Mouse (Mus musculus) lung, adult 2 months (tissue): ENCODE data around the gene Kif16b. TPM values are rescaled to one million over a fixed set of nuclear protein-coding genes. Genes with fewer than 3 reads are reported as not detected.

ENCODE experiments used
- DNase-seq: peaks from one replicate; pipeline ENCODE4 v3.0.0; 2022
- H3K4me1 ChIP-seq: fragments of 200-500 bp; 2 replicates; pipeline ENCODE4 v1.6.1; 2011; ENCODE audit warnings: low read length; ENCODE audit not compliant: control insufficient read depth, insufficient read depth
- H3K4me3 ChIP-seq: fragments of 200-500 bp; replicated peaks from 2 replicates; pipeline ENCODE3; 2011; ENCODE audit warnings: low read depth, mild to moderate bottlenecking, control low read depth, low read length; ENCODE audit errors: extremely low read depth
- CTCF ChIP-seq: fragments of 200-500 bp; IDR thresholded peaks from 2 replicates; pipeline ENCODE4 v1.5.1; 2011; ENCODE audit warnings: mild to moderate bottlenecking, low read length, control low read depth; ENCODE audit not compliant: insufficient read depth
- POLR2A ChIP-seq: fragments of 200-500 bp; IDR thresholded peaks from 2 replicates; pipeline ENCODE4 v1.6.1; 2011; ENCODE audit warnings: low read depth, mild to moderate bottlenecking, control low read depth, low read length, borderline replicate concordance; ENCODE audit errors: extremely low read depth
- whole genome bisulfite sequencing: fragments of 180-500 bp; shearing (Covaris S2); methylation state at CpG from one replicate; pipeline ENCODE4 v1.1.7; 2018; 5-methylcytosine and 5-hydroxymethylcytosine counted together
- polyA plus RNA-seq: library from polyadenylated mRNA; depleted of rRNA; stranded (reverse); fragments of >200 nt; gene quantifications from 2 replicates; pipeline ENCODE4 v1.2.3, GENCODE M21; 2012

The Kif16b gene
- polyA plus RNA-seq, 1 experiment, result 13.3 TPM

DNA sequence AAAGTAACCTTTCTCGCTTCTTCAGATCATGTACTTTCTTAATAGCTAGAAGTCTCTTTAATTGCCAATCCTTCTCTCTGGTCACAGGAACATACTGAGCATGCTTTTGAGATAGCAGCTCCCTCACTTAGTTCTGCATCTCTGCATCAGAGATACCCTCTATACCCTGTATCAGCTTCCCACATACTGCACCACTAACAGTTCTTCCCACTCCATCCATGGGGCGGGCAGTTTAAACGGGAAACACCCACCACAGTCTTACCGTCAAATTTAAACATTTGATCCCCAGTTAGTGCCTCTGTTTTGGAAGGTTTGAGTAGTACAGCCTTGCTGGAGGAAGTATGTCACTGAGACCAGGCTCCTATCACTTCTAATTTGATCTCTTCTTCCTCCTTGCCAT lies 142.1 kb downstream of the Kif16b start:
- no peak overlapping the region for H3K4me3 ChIP-seq
- WGBS, result 90% methylated on average over 4 of the region's 4 CpGs
- TF ChIP-seq POLR2A (no peak), CTCF (no peak)
- no peak for DNase-seq
- H3K4me1 ChIP-seq, result no peaks in the 10 kb centered on the region

DNA sequence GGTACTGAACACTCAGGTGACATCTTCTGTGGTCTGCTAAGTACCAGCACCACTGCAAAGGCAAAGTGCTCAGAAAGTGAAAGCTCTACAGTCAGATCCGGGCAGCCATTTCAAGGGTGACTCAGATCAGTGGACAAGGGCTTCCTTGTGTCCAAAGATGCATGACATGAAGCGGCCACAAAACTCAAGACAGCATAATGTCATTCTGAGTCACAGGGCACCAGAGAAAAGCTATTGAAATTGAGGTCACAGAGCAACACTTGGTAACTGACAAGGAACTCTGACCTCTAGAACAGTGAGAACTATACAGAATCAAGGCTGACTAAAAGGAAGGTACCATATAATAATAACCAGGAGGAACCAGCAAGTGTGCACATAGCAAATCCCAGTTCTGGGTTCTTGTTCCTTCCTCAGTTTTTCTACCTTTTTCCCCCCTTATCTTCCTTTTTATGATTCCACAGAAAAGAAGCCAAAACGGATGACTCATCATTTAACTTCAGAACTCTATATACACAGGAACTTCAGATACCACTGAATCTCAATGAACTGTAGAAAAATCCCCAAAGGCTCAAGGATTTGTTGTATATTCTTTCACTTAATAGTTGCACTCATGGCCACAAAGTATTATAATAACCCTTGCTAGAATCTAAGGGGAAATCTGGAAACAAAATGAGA lies 143.1 kb downstream of the Kif16b start:
- no peak overlapping the region for H3K4me3 ChIP-seq
- no peak for TF ChIP-seq POLR2A
- TF ChIP-seq CTCF, result no peak
- DNase-seq, result no peak
- no peaks in the 10 kb centered on the region for H3K4me1 ChIP-seq
- 82% methylated on average over 3 of the region's 3 CpGs for WGBS

DNA sequence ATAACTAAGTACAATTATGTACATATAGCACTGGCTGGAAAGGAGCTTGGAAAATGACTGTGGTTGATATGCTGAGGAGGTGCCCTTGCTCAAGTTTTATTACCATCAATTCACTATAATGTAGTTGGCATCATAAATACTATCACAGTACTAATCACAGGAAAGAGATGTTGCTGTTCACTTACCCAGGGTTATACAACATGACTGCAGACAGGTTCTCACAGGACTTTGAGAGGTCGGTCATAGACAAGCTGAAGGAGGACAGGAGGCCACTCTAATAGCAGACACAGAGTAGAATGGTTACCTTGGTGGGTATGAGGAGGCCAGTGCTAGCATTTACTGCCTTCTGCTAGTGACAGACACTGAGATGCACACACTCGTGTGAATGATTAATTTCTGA lies 162.0 kb downstream of the Kif16b start:
- no peak for DNase-seq
- WGBS, result 85% methylated on average over 2 of the region's 2 CpGs
- no peak for TF ChIP-seq CTCF
- no peak for TF ChIP-seq POLR2A
- Histone ChIP-seq H3K4me3 (no peak overlapping the region), H3K4me1 (no peaks in the 10 kb centered on the region)

DNA sequence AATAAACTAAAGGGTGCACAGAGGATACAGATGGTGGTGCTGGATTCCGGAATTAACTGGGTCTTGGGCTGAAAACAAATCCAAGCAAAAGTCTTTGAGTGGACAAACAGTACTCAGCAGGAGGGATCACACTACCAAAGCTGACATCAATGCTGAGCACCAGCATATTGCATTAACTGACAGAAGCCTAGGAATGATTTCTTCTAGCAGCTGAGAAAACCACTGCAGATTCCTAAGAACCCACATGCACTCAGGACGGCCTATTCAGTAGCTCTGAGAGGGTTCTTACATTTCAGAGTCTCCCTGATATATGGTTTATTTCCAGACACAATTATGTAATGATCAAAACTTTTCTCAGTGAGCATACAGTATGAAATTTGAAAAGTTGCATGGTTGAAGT lies 162.8 kb downstream of the Kif16b start:
- TF ChIP-seq POLR2A, result no peak
- no peak for TF ChIP-seq CTCF
- DNase-seq, result no peak
- Histone ChIP-seq H3K4me1 (no peaks in the 10 kb centered on the region), H3K4me3 (no peak overlapping the region)
- 84% methylated on average over 2 of the region's 2 CpGs for WGBS

DNA sequence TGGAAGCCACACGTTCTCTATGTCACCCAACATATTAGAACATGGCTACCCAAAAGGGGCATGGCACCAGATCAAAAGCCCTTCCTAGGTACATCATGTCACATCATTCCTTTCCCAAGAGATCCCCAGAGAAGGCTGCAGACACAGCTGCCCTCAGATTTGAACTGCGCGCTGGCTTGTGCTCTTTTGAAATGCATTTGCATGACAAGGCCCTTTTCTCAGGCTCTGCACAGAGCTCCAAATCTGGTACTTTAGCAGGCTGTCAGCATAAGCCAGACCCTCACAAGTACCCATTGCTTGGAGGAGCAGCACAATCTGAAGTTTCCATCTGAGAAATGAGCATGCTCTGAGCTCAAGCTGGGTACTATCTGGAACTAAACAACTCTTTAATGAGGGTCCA lies 165.6 kb downstream of the Kif16b start:
- TF ChIP-seq CTCF, result no peak
- TF ChIP-seq POLR2A, result no peak
- WGBS, result 94% methylated on average over 3 of the region's 3 CpGs
- H3K4me1 ChIP-seq, result no peaks in the 10 kb centered on the region
- DNase-seq, result no peak
- no peak overlapping the region for H3K4me3 ChIP-seq

DNA sequence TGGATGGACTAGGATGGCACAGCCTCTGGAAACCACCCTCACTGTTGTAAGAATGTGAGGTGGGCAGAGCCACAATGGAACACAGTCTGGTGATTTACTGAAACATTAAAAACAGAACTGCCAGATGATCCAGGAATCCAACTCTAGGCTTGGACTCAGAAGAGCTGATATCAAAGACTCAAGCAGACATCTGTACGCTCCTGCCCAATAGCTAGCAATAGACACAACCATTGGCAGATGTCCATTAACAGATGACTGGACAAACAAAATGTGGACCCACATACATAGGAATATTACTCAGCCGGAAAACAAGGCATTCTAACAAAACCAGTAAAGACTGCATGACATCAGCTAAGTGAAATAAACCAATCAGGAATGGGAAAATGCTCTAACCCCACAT lies 167.3 kb downstream of the Kif16b start:
- TF ChIP-seq POLR2A (no peak), CTCF (no peak)
- 89% methylated on average over 2 of the region's 2 CpGs for WGBS
- H3K4me1 ChIP-seq, result no peaks in the 10 kb centered on the region
- no peak for DNase-seq
- H3K4me3 ChIP-seq, result no peak overlapping the region

DNA sequence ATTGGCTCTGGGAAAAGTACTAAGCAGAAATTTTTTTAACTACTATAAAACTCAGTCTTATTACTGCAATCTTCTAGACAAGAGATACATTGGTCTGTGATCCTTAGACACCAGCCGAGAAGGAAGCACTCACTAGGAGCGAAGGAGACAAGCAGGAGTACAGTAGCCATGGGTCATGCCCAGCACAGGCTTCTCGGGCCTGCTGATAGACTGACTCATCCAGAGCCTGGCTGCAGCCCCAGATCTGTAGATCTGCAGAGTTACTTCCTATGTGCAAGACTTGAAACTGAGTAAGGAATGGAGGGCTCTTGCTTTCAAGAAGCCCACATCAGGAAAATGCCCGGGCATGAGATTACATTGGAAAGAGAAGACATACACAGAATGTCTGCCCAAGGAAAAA lies 169.0 kb downstream of the Kif16b start:
- no peak for DNase-seq
- Histone ChIP-seq H3K4me3 (no peak overlapping the region), H3K4me1 (no peaks in the 10 kb centered on the region)
- no peak for TF ChIP-seq CTCF
- TF ChIP-seq POLR2A, result no peak
- WGBS, result 70% methylated on average over 4 of the region's 4 CpGs

DNA sequence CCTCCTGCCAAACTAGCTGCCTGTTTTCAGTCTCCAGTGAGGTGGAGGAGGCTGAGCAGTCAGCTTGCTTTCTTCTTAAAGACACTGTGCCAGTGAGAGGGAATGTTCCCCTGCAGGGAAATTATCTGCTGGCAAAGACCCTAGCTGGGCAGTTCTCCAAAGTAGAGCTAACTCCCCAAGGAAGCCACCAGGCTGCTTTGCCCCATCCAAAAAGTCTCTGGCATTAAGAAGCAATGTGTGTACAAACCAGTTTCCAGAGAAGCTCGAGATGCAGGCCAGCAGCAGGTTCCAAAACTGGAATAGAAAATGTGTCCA lies 169.6 kb downstream of the Kif16b start:
- no peak overlapping the region for H3K4me3 ChIP-seq
- WGBS, result 40% methylated on average over 1 of the region's 1 CpGs
- no peaks in the 10 kb centered on the region for H3K4me1 ChIP-seq
- no peak for DNase-seq
- TF ChIP-seq POLR2A (no peak), CTCF (no peak)

DNA sequence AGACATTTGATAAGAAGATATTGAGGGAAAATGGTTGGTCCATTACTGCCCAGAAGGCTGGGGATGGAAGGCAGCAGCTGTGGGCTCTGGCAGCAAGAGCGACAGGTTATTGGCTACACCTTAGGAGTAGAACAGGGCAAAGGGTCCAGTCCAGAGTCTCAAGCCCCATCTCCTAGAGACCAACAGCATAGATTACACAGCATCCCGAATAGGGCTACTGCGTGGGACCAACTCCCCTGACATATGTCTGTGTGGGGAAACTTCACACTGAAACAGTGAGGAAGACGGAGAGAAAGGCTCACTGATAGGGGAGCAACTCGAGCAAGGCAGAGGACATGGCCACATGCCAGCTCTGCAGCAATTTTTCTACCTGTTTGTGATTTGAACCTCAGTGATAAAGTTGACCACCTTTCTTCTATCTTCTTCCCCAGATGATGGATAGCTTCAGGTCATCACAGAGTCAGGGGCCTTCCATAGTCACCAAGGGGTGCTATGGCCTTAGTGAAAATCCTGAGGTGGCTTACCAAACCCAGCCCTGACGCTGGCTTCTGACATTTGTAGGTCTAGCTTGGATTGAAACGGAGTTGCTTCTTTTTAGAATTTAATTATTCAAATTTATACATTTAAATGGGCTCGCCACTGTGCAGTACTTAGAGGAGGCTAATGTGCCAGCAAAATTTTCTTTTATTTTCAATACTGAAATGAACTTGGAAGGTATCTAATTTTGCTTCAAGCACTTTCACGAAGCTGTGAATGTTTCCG lies 170.1 kb downstream of the Kif16b start:
- no peak for TF ChIP-seq CTCF
- TF ChIP-seq POLR2A, result no peak
- 78% methylated on average over 10 of the region's 10 CpGs for WGBS
- no peak overlapping the region for H3K4me3 ChIP-seq
- no peak for DNase-seq
- H3K4me1 ChIP-seq, result no peaks in the 10 kb centered on the region

DNA sequence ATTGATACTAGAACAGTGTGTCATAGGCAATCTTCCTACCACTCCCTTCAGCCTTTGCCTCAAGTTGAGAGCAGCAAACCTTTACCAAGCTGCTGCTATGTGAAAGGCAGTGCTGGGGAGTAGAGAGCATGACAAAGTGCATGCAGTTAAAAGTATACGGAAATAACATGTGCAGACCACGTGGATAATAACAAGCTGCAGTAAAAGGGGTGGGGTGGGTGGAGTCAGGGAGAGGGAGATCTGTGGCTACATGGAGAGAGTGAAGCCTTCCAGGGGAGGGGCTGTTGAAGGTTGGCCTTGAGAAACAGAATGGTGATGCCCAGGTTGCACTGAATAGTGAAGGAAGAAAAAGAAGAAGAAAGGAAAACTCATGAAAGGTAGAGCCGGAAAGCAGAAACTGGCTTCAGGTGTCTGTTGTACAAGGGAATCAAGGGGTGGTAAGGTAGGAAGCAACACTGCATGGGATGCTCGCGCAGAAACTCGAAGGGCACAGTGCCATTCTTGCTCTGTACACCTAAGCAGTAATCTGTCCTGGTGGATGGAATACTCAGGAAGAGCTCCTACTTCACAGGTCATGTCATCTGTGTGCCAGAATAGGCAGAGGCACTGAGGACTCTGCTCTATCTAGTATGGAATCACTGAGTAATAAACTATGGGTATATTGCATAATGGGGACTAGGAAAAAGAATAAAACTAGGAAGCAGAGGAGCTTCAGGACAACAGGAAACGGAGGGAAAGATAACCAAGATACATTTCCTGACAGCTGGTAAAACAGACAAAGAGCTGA lies 176.9 kb downstream of the Kif16b start:
- no peak overlapping the region for H3K4me3 ChIP-seq
- WGBS, result 76% methylated on average over 7 of the region's 7 CpGs
- TF ChIP-seq POLR2A (no peak), CTCF (no peak)

More for the DNA sequence above, 176.9 kb downstream of the Kif16b start:
- H3K4me1 ChIP-seq, result no peaks in the 10 kb centered on the region
- no peak for DNase-seq
